Mouse (Mus musculus): ENCODE measurements around the gene Ifnar1. TPM values are rescaled to one million over a fixed set of nuclear protein-coding genes. Genes with fewer than 3 reads are reported as not detected.
"Not testable (repeated sequence)": the region's sequence is repeated elsewhere in the genome, so short reads cannot be mapped to it uniquely, and the experiment has no call there.

The Ifnar1 gene
- 10 to 100 TPM; 68.8 to 75.0 TPM for total RNA-seq (2021)

- intact Hi-C loops (cut with DNase I), result loop anchor here (5.0 kb wide), 1 partner anchor 108 kb away; no protein-coding TSS in a partner anchor
- peak; percentile 96 to 100 for DNase-seq (ENCODE audit: extremely low spot score in 1 of 2, low spot score in 2 of 2)
Measured at GRCm38 (mm10) chr16:91484808-91485700, at the start of gene Ifnar1. TSS of gene Ifnar1 (plus strand) at chr16:91485238.

- intact Hi-C loops (cut with DNase I), result no loop called here
- DNase-seq (ENCODE audit: extremely low spot score in 1 of 2, low spot score in 2 of 2), result no peak
Measured at GRCm38 (mm10) chr16:91438081-91438480, 47.0 kb upstream of the Ifnar1 start.

GRCm38 (mm10) chr16:91438599-91438998 lies 46.4 kb upstream of the Ifnar1 start:
- DNase-seq (ENCODE audit: extremely low spot score in 1 of 2, low spot score in 2 of 2); intact Hi-C loops (cut with DNase I): not testable (repeated sequence)

- intact Hi-C loops (cut with DNase I), result no loop called here
- DNase-seq (ENCODE audit: extremely low spot score in 1 of 2, low spot score in 2 of 2), result peak in 1 of 2 experiments; percentile 82
Measured at GRCm38 (mm10) chr16:91441366-91441765, 43.7 kb upstream of the Ifnar1 start.

- no peak for DNase-seq (ENCODE audit: extremely low spot score in 1 of 2, low spot score in 2 of 2)
- intact Hi-C loops (cut with DNase I), result no loop called here
Measured at GRCm38 (mm10) chr16:91441811-91442240, 43.2 kb upstream of the Ifnar1 start.

GRCm38 (mm10) chr16:91442446-91442845 lies 42.6 kb upstream of the Ifnar1 start:
- intact Hi-C loops (cut with DNase I), result no loop called here
- no peak for DNase-seq (ENCODE audit: extremely low spot score in 1 of 2, low spot score in 2 of 2)

GRCm38 (mm10) chr16:91443211-91443611 lies 41.8 kb upstream of the Ifnar1 start:
- no peak for DNase-seq (ENCODE audit: extremely low spot score in 1 of 2, low spot score in 2 of 2)
- intact Hi-C loops (cut with DNase I), result no loop called here

GRCm38 (mm10) chr16:91444847-91445246 lies 40.2 kb upstream of the Ifnar1 start:
- DNase-seq (ENCODE audit: extremely low spot score in 1 of 2, low spot score in 2 of 2), result no peak

GRCm38 (mm10) chr16:91445566-91445965 lies 39.5 kb upstream of the Ifnar1 start:
- intact Hi-C loops (cut with DNase I), result no loop called here
- no peak for DNase-seq (ENCODE audit: extremely low spot score in 1 of 2, low spot score in 2 of 2)

More at GRCm38 (mm10) chr16:91444847-91445246, 40.2 kb upstream of the Ifnar1 start:
- intact Hi-C loops (cut with DNase I), result no loop called here

- intact Hi-C loops (cut with DNase I), result no loop called here
- no peak for DNase-seq (ENCODE audit: extremely low spot score in 1 of 2, low spot score in 2 of 2)
Measured at GRCm38 (mm10) chr16:91446778-91447511, 38.1 kb upstream of the Ifnar1 start.

- intact Hi-C loops (cut with DNase I), result no loop called here
Measured at GRCm38 (mm10) chr16:91447512-91447900, 37.5 kb upstream of the Ifnar1 start.

GRCm38 (mm10) chr16:91448088-91448487 lies 37.0 kb upstream of the Ifnar1 start:
- no peak for DNase-seq (ENCODE audit: extremely low spot score in 1 of 2, low spot score in 2 of 2)
- intact Hi-C loops (cut with DNase I), result no loop called here

More at GRCm38 (mm10) chr16:91447512-91447900, 37.5 kb upstream of the Ifnar1 start:
- peak in 1 of 2 experiments; percentile 40 for DNase-seq (ENCODE audit: extremely low spot score in 1 of 2, low spot score in 2 of 2)

GRCm38 (mm10) chr16:91448895-91449294 lies 36.1 kb upstream of the Ifnar1 start:
- intact Hi-C loops (cut with DNase I), result no loop called here
- DNase-seq (ENCODE audit: extremely low spot score in 1 of 2, low spot score in 2 of 2), result no peak

- intact Hi-C loops (cut with DNase I), result no loop called here
- DNase-seq (ENCODE audit: extremely low spot score in 1 of 2, low spot score in 2 of 2), result no peak
Measured at GRCm38 (mm10) chr16:91450137-91451064, 34.6 kb upstream of the Ifnar1 start.

- intact Hi-C loops (cut with DNase I), result no loop called here
- DNase-seq (ENCODE audit: extremely low spot score in 1 of 2, low spot score in 2 of 2), result no peak
Measured at GRCm38 (mm10) chr16:91451949-91452348, 33.1 kb upstream of the Ifnar1 start.

- intact Hi-C loops (cut with DNase I), result no loop called here
- DNase-seq (ENCODE audit: extremely low spot score in 1 of 2, low spot score in 2 of 2), result peak in 1 of 2 experiments; percentile 42
Measured at GRCm38 (mm10) chr16:91452363-91452896, 32.6 kb upstream of the Ifnar1 start.

GRCm38 (mm10) chr16:91455868-91456267 lies 29.2 kb upstream of the Ifnar1 start:
- intact Hi-C loops (cut with DNase I), result no loop called here

GRCm38 (mm10) chr16:91458301-91458746 lies 26.7 kb upstream of the Ifnar1 start:
- intact Hi-C loops (cut with DNase I), result no loop called here
- no peak for DNase-seq (ENCODE audit: extremely low spot score in 1 of 2, low spot score in 2 of 2)

More at GRCm38 (mm10) chr16:91455868-91456267, 29.2 kb upstream of the Ifnar1 start:
- no peak for DNase-seq (ENCODE audit: extremely low spot score in 1 of 2, low spot score in 2 of 2)
